Mouse (Mus musculus): ENCODE results near the gene Yrdc. TPM values are rescaled to one million over a fixed set of nuclear protein-coding genes. Genes with fewer than 3 reads are reported as not detected.

The Yrdc gene
- total RNA-seq, 4 experiments from 2014 or later = 30.5 to 41.1 (median 38.8) TPM

Other genes with a start within 250 kb of the Yrdc start
- under 1 TPM in 3 of 4 experiments, not detected in 1; 0.53 to 0.74 (median 0.57) TPM for gene 3100002H09Rik, start 239.9 kb upstream of the Yrdc start, total RNA-seq (2022)
- gene Pou3f1, start 193.9 kb upstream of the Yrdc start, total RNA-seq (2022) = 10 to 100 TPM; 15.9 to 20.5 (median 18.3) TPM
- 10 to 100 TPM; 13.2 to 16.9 (median 16.3) TPM for gene Utp11, start 157.1 kb upstream of the Yrdc start, total RNA-seq (2022)
- 1 to 10 TPM; 1.4 to 3.1 (median 1.7) TPM for gene Fhl3, start 150.0 kb upstream of the Yrdc start, total RNA-seq (2022)
- 10 to 100 TPM; 32.4 to 39.9 (median 35.4) TPM for gene Sf3a3, start 135.9 kb upstream of the Yrdc start, total RNA-seq (2022)
- 10 to 100 TPM; 37.0 to 47.9 (median 44.4) TPM for gene Inpp5b, start 108.8 kb upstream of the Yrdc start, total RNA-seq (2022)
- 10 to 100 TPM; 22.0 to 29.3 (median 25.0) TPM for gene Mtf1, start 48.6 kb upstream of the Yrdc start, total RNA-seq (2022)
- gene 1110065P20Rik, start 517 bp downstream of the Yrdc start, total RNA-seq (2022) = 10 to 100 TPM; 66.4 to 70.2 (median 67.8) TPM
- 10 to 100 TPM; 53.2 to 61.4 (median 57.1) TPM for gene Maneal, start 11.5 kb downstream of the Yrdc start, total RNA-seq (2022)
- 10 to 100 TPM; 36.6 to 40.5 (median 39.2) TPM for gene Epha10, start 30.2 kb downstream of the Yrdc start, total RNA-seq (2022)
- 10 to 100 TPM; 19.6 to 24.4 (median 21.4) TPM for gene 9930104L06Rik, start 86.4 kb downstream of the Yrdc start, total RNA-seq (2022)
- 1 to 10 TPM; 1.4 to 2.1 (median 1.7) TPM for gene Cdca8, start 88.6 kb downstream of the Yrdc start, total RNA-seq (2022)
- gene Rspo1, start 135.8 kb downstream of the Yrdc start, total RNA-seq (2022) = 10 to 100 TPM; 14.0 to 18.9 (median 15.1) TPM
- 10 to 100 TPM; 54.2 to 67.7 (median 64.1) TPM for gene Gnl2, start 165.9 kb downstream of the Yrdc start, total RNA-seq (2022)
- gene Dnali1, start 215.0 kb downstream of the Yrdc start, total RNA-seq (2022) = under 1 TPM; 0.38 to 0.77 (median 0.69) TPM
- gene Snip1, start 216.0 kb downstream of the Yrdc start, total RNA-seq (2022) = 10 to 100 TPM; 12.0 to 15.5 (median 13.5) TPM
- 100 to 1,000 TPM; 108 to 125 (median 110) TPM for gene Meaf6, start 234.5 kb downstream of the Yrdc start, total RNA-seq (2022)

Data from left cerebral cortex, adult 8-10 months (tissue).